Mouse (Mus musculus) CH12.LX (cell line): Measurements from ENCODE around the gene Atad1.

Source experiments
- CTCF ChIP-seq, 2 experiments: IDR thresholded peaks in 1 of 2; conservative IDR thresholded peaks in 1 of 2; 2 replicates each; pipeline ENCODE4 v1.5.1; 2011 to 2012; ENCODE audit warnings: low read depth in 2 of 2, low read length in 2 of 2, improper control_type of control experiment in 1 of 2, inconsistent platforms in 1 of 2, mild to moderate bottlenecking in 1 of 2, moderate library complexity in 1 of 2
- MEF2A ChIP-seq: IDR thresholded peaks from 2 replicates; pipeline ENCODE4 v1.6.1; 2014; ENCODE audit warnings: low read depth, mild to moderate bottlenecking, inconsistent platforms, low read length, improper control_type of control experiment, borderline replicate concordance
- POLR2A ChIP-seq: IDR thresholded peaks from 2 replicates; pipeline ENCODE4 v1.6.1; 2011; ENCODE audit warnings: low read depth, mild to moderate bottlenecking, improper control_type of control experiment, low read length
- RAD21 ChIP-seq: IDR thresholded peaks from 2 replicates; pipeline ENCODE4 v1.6.1; 2011; ENCODE audit warnings: low read depth, mild to moderate bottlenecking, low read length, improper control_type of control experiment, moderate library complexity
- SIN3A ChIP-seq: IDR thresholded peaks from 2 replicates; pipeline ENCODE4 v1.6.1; 2012; ENCODE audit warnings: low read length, improper control_type of control experiment, inconsistent platforms
- TCF12 ChIP-seq: IDR thresholded peaks from 2 replicates; pipeline ENCODE4 v1.6.1; 2014; ENCODE audit warnings: low read depth, mild to moderate bottlenecking, inconsistent platforms, low read length, improper control_type of control experiment
- ZMIZ1 ChIP-seq: IDR thresholded peaks from 2 replicates; pipeline ENCODE4 v1.6.1; 2012; ENCODE audit warnings: low read depth, mild to moderate bottlenecking, inconsistent platforms, low read length, improper control_type of control experiment

- TF ChIP-seq ZMIZ1 (no peak), CTCF (conservative IDR thresholded peaks at IDR 0.05 in 1 of 2, IDR thresholded peaks at IDR 0.05 in 1 of 2; ENCODE audit: low read depth in 2 of 2, low read length in 2 of 2) (no peak), POLR2A (no peak), MEF2A (no peak), RAD21 (no peak), TCF12 (no peak), SIN3A (no peak)
These were observed 85.8 kb downstream of the Atad1 start for GRCm38 (mm10) chr19:32653630-32654362.
